Mouse (Mus musculus): ENCODE measurements around the gene Cdc14a.

Gene Cdc14a

DNA sequence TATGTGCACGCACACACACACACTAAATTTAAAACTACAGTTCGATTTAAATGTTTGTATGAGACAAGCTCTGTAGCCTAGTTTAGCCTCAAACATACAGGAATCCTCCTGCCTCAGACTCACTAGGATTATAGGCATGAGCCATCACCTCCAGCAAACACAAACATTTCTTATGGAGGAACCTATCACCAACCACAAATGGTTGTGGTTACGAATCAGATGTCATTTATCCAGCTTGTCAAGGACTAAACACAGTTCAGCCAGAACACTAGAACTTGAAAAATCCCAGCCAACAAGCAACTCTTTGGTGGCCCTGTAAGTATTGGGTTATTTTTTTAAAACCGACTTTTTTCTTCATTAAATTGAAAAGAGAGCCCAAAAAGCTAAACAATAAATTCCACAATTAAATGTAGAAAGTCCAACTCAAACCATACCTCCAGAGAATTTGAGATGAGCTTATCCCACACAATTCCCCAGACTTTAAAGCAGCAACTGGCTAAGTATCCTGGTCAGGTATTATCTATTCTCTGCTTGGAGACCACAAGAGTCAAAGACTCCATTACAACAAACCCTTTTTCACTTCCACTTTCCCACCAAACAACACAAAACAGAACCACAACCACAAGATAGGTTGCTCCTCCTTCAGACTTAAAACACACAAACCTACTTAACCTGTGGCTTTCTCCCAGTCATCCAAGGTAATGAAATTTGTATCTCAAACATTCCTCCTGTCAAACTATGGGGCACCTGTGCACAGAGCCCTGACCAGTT is 10.7 kb downstream of the Cdc14a start:
- no peak for DNase-seq

GRCm38 (mm10) chr3:116410051-116410450 is 13.8 kb downstream of the Cdc14a start:
- DNase-seq, result peak; percentile 13 to 19

- no peak for DNase-seq
Measured at GRCm38 (mm10) chr3:116409486-116409885, 14.3 kb downstream of the Cdc14a start.

DNA sequence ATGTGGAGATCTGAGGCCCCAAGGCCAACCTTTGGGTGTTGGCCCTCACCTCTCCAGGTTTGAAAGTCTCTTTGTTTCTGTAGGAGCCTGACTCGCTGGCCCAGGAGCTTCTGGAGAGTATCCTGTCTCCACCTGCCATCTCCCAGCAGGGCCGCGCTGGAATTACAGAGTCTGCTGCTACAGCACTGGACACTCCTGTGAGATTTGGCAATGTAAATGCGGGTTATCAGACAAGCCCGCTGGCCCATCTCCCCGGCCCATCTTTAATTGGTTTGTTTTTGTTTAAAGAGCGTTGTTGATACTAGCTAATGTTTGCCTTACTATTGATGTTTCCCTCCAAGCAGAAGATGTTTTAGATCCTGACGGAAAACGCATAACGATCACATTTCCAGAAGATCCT is 15.0 kb downstream of the Cdc14a start:
- DNase-seq, result peak; percentile 13 to 29

DNA sequence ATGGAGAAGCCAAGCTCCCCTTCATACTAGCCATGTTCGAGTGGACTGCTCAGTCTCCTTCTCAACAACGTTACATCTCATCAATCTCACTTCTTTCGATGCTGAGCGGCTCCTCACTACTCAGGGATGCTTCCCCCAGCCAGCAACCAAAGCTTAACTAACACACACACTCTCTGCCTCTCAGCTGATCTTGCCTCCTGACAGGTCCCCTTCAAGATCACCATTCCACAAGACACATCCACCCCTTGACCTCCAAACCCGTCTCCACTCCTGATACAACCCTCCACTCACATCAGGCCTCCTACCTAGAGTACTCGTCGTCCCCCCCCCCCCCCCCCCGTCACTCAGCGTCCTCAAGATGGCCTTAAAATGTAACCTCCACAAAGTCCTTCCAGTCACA is 18.3 kb downstream of the Cdc14a start:
- no peak for DNase-seq

DNA sequence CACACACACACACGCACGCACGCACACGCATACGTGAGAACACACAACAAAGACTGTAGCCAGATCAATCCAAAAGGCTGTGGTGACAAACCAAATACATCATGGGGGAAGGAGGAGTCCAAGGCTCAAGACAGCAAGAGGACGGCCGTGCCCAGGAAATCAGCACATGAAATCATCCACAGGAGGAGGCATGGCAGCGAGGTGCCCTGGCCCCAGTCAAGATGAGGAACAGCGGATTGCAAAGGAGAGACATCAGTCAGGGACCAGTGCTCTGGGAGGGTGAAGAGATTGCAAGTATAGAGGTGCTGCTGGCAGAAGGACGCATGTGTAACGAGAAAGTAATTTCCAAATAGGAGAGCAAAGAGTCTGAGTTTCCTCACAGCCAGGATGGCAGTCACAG is 22.4 kb downstream of the Cdc14a start:
- no peak for DNase-seq

DNA sequence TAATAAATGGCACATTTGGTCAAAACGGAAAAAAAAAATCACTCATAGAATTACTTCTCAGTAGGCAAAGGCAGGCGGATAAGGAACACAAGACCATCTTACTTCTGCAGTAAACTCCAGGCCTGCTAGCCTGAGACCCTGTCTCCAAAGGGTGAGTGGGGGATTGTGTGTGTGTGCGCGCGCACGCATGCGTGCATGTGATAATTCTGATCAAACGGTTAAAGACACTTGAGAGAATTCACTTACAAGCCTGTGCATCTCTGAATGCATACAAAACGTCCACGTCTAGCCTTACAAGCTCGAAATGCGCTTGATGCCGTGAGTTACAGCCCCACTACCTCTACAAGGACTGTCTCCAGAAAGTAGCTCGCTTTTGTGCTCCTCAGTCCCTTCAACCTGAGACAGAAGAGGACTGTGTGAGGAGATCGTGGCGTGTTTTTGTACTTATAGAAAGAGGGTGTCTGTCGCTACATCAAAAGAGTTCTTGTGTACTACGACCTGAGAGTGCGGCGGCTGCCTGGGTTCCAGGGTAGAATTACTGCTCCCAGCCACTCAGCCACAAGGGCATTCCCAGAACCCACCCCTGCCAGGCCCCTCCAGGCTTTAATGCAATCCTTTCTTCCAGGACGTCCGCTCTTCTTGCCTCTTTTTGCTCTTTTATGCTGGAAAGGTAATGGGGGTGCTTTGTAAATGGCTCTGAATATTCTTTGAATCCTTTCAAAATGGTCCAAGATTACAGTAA is 24.3 kb downstream of the Cdc14a start:
- DNase-seq, result no peak

DNA sequence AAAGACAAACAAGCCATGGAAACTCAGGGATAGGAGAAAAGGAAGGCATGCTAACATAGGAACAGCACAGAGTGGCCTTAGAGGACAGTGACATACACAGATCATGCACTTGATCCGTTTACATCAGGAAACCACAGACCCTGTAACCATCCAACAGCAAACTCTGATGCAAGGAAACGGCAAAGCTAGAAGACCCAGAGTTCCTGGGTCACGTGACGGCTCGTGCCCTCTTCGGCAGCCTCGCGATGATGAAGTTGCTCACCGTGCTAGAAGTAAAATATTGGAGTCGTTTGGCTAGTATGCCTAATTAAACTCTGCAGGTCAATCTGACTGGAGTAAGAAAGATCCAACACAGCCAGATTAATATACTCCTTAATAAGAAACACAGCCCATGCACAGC is 25.3 kb downstream of the Cdc14a start:
- DNase-seq, result no peak

DNA sequence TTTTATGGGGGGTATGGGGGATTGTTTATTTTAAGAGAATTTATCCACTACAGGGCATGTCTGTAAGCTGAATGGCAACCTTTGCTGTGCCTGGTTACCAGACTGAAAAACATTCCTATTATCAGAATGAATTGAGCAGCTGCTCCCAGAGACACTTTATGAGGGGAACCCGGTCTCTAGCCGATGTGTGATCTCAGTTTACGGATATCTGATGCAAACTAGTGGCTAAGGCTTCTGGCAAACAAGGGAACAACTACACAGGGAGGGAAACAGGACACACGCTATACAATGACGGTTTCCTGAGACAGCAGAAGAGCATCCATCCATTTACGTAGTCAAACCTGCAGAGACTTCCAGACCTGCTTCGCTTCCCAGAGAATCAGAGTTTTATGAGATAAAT is 25.9 kb downstream of the Cdc14a start:
- DNase-seq, result no peak

- DNase-seq, result no peak
Measured at GRCm38 (mm10) chr3:116397341-116397740, 26.5 kb downstream of the Cdc14a start.

GRCm38 (mm10) chr3:116396571-116396970 is 27.3 kb downstream of the Cdc14a start:
- DNase-seq, result no peak

GRCm38 (mm10) chr3:116394885-116395390 is 28.9 kb downstream of the Cdc14a start:
- no peak for DNase-seq

DNA sequence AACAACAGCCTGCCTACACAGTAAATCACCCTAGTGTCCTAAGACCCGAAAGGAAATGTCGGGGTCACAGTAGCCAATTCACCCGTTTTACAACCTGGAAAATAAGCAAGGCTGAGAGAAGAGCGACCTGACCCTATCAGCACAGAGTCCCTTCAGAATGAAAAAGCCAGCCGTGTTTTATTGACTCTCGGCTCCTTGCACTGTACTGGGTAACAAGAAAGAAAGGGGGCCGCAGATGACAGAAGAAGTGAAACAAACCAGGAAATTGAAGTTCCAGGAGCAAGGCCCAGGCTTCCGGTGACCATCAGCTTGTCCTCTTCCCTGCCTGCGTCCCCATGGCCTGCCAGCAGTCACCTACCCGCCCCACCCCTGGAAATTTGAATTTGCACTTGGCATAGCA is 32.4 kb downstream of the Cdc14a start:
- DNase-seq, result no peak

DNA sequence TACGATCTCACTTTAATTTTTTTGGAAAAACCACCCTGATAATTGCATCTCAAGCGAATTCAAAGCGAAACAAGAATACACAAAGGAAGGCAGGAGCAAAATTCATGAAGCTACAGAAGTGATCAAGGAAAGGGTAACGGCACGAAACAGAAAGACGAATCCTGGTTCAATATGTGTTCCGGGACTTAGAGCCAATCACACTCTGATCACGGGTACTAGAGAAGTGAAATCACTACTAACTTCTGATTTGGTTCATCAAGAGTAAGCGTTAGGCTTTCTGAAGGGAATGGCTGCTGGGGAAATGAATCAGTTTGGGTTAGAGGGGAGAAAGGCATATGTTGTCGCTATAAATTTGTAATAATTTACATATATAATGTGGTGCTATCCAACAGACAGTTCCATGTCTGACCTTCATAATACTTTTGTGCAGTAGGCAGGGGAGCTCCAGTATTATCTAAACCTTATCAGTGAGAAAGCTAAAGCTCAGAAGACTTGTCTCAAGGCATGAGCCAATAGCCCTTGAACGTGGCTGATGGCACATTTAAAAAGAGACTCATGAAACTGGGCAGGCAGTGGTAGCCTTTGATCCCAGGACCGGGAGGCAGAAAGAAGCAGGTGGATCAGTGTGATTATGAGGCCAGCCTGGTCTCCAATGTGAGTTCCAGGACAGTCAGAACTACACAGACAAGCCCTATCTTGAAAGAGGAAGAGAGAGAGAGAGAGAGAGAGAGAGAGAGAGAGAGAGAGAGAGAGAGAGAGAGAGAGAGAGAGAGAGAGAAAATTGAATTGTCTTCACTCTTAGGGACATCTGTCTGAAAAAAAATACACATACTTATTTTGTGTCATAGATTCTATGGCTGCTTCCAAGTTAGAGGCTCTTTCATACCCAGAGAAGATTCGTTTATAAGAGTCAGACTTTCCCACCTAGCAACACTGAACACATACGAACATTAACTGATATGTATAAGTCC is 34.0 kb downstream of the Cdc14a start:
- DNase-seq, result no peak

DNA sequence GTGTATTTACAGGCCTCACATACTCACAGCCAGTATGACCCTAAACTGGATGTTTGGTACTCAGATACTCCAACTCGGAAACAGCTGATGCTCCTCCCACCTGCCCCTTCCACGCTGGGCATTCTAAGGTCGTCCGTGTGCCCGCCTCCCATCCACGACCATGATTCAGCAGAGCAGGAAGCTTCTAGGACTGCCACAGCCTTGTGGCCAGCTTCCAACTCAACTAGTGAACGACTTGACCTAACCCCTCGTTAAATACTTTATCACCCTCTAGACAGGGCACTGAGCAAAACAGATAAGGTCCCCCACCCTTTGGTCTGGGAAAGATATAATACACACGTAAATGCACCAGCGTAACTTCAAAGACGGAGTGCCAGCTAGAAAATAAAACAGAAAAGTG is 35.0 kb downstream of the Cdc14a start:
- DNase-seq, result no peak

DNA sequence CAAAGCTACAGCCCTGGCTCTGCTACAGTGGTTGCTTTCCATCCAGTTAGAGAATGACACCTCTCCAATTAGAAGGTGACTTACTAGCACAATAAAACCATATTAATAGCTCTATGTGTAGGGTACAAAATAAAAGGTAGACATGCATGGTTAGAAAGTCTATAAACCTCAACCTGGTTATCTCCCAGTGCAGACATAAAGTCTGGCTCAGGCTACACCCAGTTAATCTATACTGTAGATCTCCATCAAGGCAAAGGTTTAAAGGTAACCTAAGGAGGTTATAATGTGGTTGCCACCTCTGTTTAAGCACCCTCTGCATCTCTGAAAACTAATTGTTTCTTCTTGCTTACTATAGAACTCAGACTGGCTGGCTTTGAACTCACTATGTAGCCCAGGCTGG is 36.9 kb downstream of the Cdc14a start:
- no peak for DNase-seq

DNA sequence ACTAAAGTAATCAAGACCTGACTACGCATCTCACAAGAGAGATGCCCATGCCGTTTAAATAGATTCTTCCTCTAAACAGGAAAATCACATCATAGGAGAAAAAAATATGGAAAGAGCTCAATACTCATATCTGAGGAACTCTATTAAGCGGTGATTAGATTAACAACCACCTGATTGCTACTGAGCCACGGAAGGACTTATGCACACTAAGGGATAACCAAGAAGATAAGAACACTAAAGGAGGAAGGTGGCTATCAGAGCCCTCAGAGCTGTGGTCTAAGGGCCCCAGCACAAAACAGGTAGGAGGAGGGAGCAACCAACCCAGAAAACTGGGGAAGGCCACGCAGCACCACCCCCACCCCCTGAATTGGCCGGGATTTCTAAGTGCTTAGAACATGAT is 37.5 kb downstream of the Cdc14a start:
- no peak for DNase-seq

DNA sequence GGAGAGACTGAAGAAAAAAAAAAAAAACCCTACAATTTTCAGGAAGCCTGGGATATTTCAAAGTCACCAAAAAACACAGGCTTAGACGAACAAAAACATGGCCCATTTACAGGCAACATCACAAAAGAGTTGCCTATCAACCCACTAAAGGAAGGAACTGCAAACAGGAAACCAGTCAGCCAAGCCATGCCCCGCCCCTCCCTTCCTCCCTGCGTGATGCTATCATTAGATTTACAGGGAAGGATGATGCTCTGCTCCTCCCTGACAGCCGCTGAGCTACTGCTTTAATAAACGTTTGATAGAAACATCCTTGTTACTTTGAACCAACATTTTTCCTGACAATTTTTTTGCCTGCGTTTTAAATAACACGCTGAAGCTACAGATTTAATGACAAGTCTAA is 39.5 kb downstream of the Cdc14a start:
- DNase-seq, result no peak

DNA sequence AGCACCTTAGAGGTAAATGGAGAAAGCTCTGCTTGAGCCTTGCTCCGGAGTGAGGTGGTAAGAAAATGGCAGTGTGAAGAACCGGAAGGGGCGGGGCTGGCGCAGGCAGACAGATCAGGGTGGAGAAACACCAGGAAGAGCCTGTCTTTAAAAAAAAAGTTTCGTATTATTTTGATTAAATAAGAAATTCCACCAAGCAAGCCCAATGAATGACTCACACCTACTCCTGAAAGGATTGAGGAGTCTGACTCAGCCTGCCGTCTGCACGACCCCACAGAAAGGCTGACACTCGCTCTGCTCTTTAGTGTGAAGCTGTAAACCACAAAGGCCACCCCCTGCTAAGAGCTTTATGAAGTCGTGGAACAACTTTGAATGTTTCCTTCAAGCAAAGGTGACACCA is 43.5 kb downstream of the Cdc14a start:
- no peak for DNase-seq

- DNase-seq, result no peak
Measured at GRCm38 (mm10) chr3:116375442-116375841, 48.4 kb downstream of the Cdc14a start.

DNA sequence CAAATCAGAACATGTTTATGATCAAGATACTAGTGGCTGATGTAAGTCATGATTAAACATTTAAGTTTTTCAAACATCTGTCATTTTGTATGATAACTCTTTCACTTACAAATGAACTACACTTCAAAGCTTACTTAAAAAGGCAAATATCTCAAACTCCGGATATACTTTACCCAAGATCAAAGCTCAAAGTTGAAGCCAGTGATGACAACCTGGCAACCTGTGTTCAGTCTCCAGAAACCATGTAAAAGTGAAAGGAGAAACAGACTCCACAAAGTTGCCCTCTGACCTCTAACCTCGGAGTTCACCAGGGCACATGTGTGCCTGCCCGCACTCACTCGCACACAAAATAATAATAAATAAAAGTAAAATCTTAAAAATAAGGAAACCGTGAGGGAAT is 49.3 kb downstream of the Cdc14a start:
- no peak for DNase-seq

GRCm38 (mm10) chr3:116373196-116373595 is 50.6 kb downstream of the Cdc14a start:
- DNase-seq, result no peak

DNA sequence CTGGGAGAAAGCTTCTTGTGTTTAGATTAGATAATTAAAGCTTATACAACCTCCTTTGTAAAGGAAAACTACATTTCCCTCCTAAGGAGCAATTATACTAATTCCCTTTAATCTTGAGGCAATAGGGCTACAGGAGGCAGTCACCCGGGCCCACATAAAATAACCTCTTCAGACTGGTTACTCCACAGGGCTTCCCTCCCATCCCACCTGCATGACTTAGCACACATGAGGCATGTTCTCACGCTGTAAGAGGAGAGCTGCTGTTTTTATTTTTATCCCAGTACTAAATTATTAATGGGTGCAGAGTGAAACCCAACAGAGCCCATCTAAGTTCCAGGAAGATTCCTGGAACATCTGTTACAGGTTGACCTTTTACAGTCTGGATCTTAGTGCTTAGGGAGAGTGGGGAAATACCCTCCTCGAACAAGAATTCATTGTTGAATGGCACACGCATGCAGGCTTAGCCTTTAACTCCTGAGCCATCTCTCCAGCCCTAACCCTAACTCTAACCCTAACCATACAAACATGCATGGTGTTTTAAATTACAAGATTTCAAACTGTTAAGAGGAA is 54.9 kb downstream of the Cdc14a start:
- no peak for DNase-seq

Measured in cerebellum, postnatal 10 days (tissue).